Mouse (Mus musculus): ENCODE data around the gene Myo16. TPM values are rescaled to one million over a fixed set of nuclear protein-coding genes. Genes with fewer than 3 reads are reported as not detected.

The Myo16 gene
- polyA plus RNA-seq, 1 experiment, result 0.44 TPM

GRCm38 (mm10) chr8:10632603-10633002, 478.9 kb downstream of the Myo16 start:
- Histone ChIP-seq H3K4me3 (ENCODE audit: control insufficient read depth, low read depth, low read length) (no peak overlapping the region), H3K27me3 (ENCODE audit: control insufficient read depth, insufficient read depth, low read length) (no peaks in the 10 kb centered on the region), H3K36me3 (ENCODE audit: control insufficient read depth, insufficient read depth, low read length) (no peaks in the 10 kb centered on the region), H3K27ac (ENCODE audit: control insufficient read depth, insufficient read depth, low read depth, low read length) (no peak overlapping the region), H3K4me1 (ENCODE audit: control insufficient read depth, insufficient read depth, low read length) (no peaks in the 10 kb centered on the region)
- TF ChIP-seq POLR2A (IDR thresholded peaks at IDR 0.05; ENCODE audit: control insufficient read depth, low read depth, low read length) (no peak), CTCF (IDR thresholded peaks at IDR 0.05; ENCODE audit: control insufficient read depth, insufficient read depth, insufficient replicate concordance, low read depth, low read length) (no peak)

GRCm38 (mm10) chr8:10633360-10634140, 479.8 kb downstream of the Myo16 start:
- H3K27ac ChIP-seq (ENCODE audit: control insufficient read depth, insufficient read depth, low read depth, low read length), result no peak overlapping the region
- no peaks in the 10 kb centered on the region for H3K27me3 ChIP-seq (ENCODE audit: control insufficient read depth, insufficient read depth, low read length)
- no peak overlapping the region for H3K4me3 ChIP-seq (ENCODE audit: control insufficient read depth, low read depth, low read length)
- no peaks in the 10 kb centered on the region for H3K4me1 ChIP-seq (ENCODE audit: control insufficient read depth, insufficient read depth, low read length)
- TF ChIP-seq CTCF (IDR thresholded peaks at IDR 0.05; ENCODE audit: control insufficient read depth, insufficient read depth, insufficient replicate concordance, low read depth, low read length) (no peak), POLR2A (IDR thresholded peaks at IDR 0.05; ENCODE audit: control insufficient read depth, low read depth, low read length) (no peak)
- H3K36me3 ChIP-seq (ENCODE audit: control insufficient read depth, insufficient read depth, low read length), result no peaks in the 10 kb centered on the region

- H3K27ac ChIP-seq (ENCODE audit: control insufficient read depth, insufficient read depth, low read depth, low read length), result no peak overlapping the region
- H3K36me3 ChIP-seq (ENCODE audit: control insufficient read depth, insufficient read depth, low read length), result no peaks in the 10 kb centered on the region
- H3K27me3 ChIP-seq (ENCODE audit: control insufficient read depth, insufficient read depth, low read length), result no peaks in the 10 kb centered on the region
- no peak overlapping the region for H3K4me3 ChIP-seq (ENCODE audit: control insufficient read depth, low read depth, low read length)
- TF ChIP-seq POLR2A (IDR thresholded peaks at IDR 0.05; ENCODE audit: control insufficient read depth, low read depth, low read length), result no peak
- TF ChIP-seq CTCF (IDR thresholded peaks at IDR 0.05; ENCODE audit: control insufficient read depth, insufficient read depth, insufficient replicate concordance, low read depth, low read length), result no peak
- no peaks in the 10 kb centered on the region for H3K4me1 ChIP-seq (ENCODE audit: control insufficient read depth, insufficient read depth, low read length)
Observed at GRCm38 (mm10) chr8:10634421-10634820, 480.7 kb downstream of the Myo16 start.

GRCm38 (mm10) chr8:10638871-10639270, 485.2 kb downstream of the Myo16 start:
- TF ChIP-seq CTCF (IDR thresholded peaks at IDR 0.05; ENCODE audit: control insufficient read depth, insufficient read depth, insufficient replicate concordance, low read depth, low read length) (no peak), POLR2A (IDR thresholded peaks at IDR 0.05; ENCODE audit: control insufficient read depth, low read depth, low read length) (no peak)
- H3K4me1 ChIP-seq (ENCODE audit: control insufficient read depth, insufficient read depth, low read length), result no peaks in the 10 kb centered on the region
- no peaks in the 10 kb centered on the region for H3K27me3 ChIP-seq (ENCODE audit: control insufficient read depth, insufficient read depth, low read length)
- no peak overlapping the region for H3K4me3 ChIP-seq (ENCODE audit: control insufficient read depth, low read depth, low read length)
- no peak overlapping the region for H3K27ac ChIP-seq (ENCODE audit: control insufficient read depth, insufficient read depth, low read depth, low read length)
- no peaks in the 10 kb centered on the region for H3K36me3 ChIP-seq (ENCODE audit: control insufficient read depth, insufficient read depth, low read length)

GRCm38 (mm10) chr8:10640176-10640810, 486.6 kb downstream of the Myo16 start:
- no peak overlapping the region for H3K27ac ChIP-seq (ENCODE audit: control insufficient read depth, insufficient read depth, low read depth, low read length)
- no peaks in the 10 kb centered on the region for H3K4me1 ChIP-seq (ENCODE audit: control insufficient read depth, insufficient read depth, low read length)
- no peaks in the 10 kb centered on the region for H3K36me3 ChIP-seq (ENCODE audit: control insufficient read depth, insufficient read depth, low read length)
- H3K27me3 ChIP-seq (ENCODE audit: control insufficient read depth, insufficient read depth, low read length), result no peaks in the 10 kb centered on the region
- H3K4me3 ChIP-seq (ENCODE audit: control insufficient read depth, low read depth, low read length), result no peak overlapping the region
- no peak for TF ChIP-seq CTCF (IDR thresholded peaks at IDR 0.05; ENCODE audit: control insufficient read depth, insufficient read depth, insufficient replicate concordance, low read depth, low read length)
- TF ChIP-seq POLR2A (IDR thresholded peaks at IDR 0.05; ENCODE audit: control insufficient read depth, low read depth, low read length), result no peak

GRCm38 (mm10) chr8:10640859-10641258, 487.1 kb downstream of the Myo16 start:
- Histone ChIP-seq H3K27me3 (ENCODE audit: control insufficient read depth, insufficient read depth, low read length) (no peaks in the 10 kb centered on the region), H3K4me3 (ENCODE audit: control insufficient read depth, low read depth, low read length) (no peak overlapping the region), H3K27ac (ENCODE audit: control insufficient read depth, insufficient read depth, low read depth, low read length) (no peak overlapping the region), H3K36me3 (ENCODE audit: control insufficient read depth, insufficient read depth, low read length) (no peaks in the 10 kb centered on the region), H3K4me1 (ENCODE audit: control insufficient read depth, insufficient read depth, low read length) (no peaks in the 10 kb centered on the region)
- TF ChIP-seq POLR2A (IDR thresholded peaks at IDR 0.05; ENCODE audit: control insufficient read depth, low read depth, low read length) (no peak), CTCF (IDR thresholded peaks at IDR 0.05; ENCODE audit: control insufficient read depth, insufficient read depth, insufficient replicate concordance, low read depth, low read length) (no peak)

- no peaks in the 10 kb centered on the region for H3K4me1 ChIP-seq (ENCODE audit: control insufficient read depth, insufficient read depth, low read length)
- H3K36me3 ChIP-seq (ENCODE audit: control insufficient read depth, insufficient read depth, low read length), result no peaks in the 10 kb centered on the region
- TF ChIP-seq POLR2A (IDR thresholded peaks at IDR 0.05; ENCODE audit: control insufficient read depth, low read depth, low read length) (no peak), CTCF (IDR thresholded peaks at IDR 0.05; ENCODE audit: control insufficient read depth, insufficient read depth, insufficient replicate concordance, low read depth, low read length) (no peak)
- no peak overlapping the region for H3K4me3 ChIP-seq (ENCODE audit: control insufficient read depth, low read depth, low read length)
- H3K27me3 ChIP-seq (ENCODE audit: control insufficient read depth, insufficient read depth, low read length), result no peaks in the 10 kb centered on the region
- H3K27ac ChIP-seq (ENCODE audit: control insufficient read depth, insufficient read depth, low read depth, low read length), result no peak overlapping the region
Observed at GRCm38 (mm10) chr8:10641343-10641742, 487.6 kb downstream of the Myo16 start.

All from testis, adult 2 months (tissue).